Mouse (Mus musculus): ENCODE measurements around the gene Vmn2r85. TPM values are rescaled to one million over a fixed set of nuclear protein-coding genes. Genes with fewer than 3 reads are reported as not detected.
A peak's percentile ranks its signal among the peaks of the same experiment; 100 is the strongest.
"Not testable (repeated sequence)": the region's sequence is repeated elsewhere in the genome, so short reads cannot be mapped to it uniquely, and the experiment has no call there.

Gene Vmn2r85
- polyA plus RNA-seq (2015; fragmentation: Nextera tagmentation; extraction: Ambion mirVana) = not detected in 2 replicates

GRCm38 (mm10) chr10:130429603-130430002 lies at the start of gene Vmn2r85:
Gene Vmn2r85 (minus strand): TSS chr10:130429703.
- not testable (repeated sequence) for ATAC-seq (ENCODE audit: low read depth); H3K9me3 ChIP-seq (ENCODE audit: control insufficient read depth, low read length); H3K4me1 ChIP-seq (replicated peaks; ENCODE audit: control insufficient read depth, insufficient read depth, low read length)

GRCm38 (mm10) chr10:130470311-130470760 lies 40.8 kb upstream of the Vmn2r85 start:
- no peaks in the 10 kb centered on the region for H3K27me3 ChIP-seq (ENCODE audit: control insufficient read depth, insufficient read depth, low read depth, low read length)
- WGBS = 1% methylated on average over 36 of the region's 36 CpGs
- no peaks in the 10 kb centered on the region for H3K36me3 ChIP-seq (ENCODE audit: control insufficient read depth, insufficient read depth, low read length)
- peak overlapping the region; percentile 51 for H3K4me3 ChIP-seq (ENCODE audit: low read length)
- H3K4me1 ChIP-seq (replicated peaks; ENCODE audit: control insufficient read depth, insufficient read depth, low read length) = no peaks in the 10 kb centered on the region
- H3K9me3 ChIP-seq (ENCODE audit: control insufficient read depth, low read length) = no peaks in the 10 kb centered on the region
- H3K9ac ChIP-seq (ENCODE audit: low read length) = peak overlapping the region; percentile 74
- ATAC-seq (ENCODE audit: low read depth) = peak; percentile 99
- peak overlapping the region; percentile 90 for H3K4me2 ChIP-seq (ENCODE audit: low read depth, low read length)
- no peak overlapping the region for H3K27ac ChIP-seq (ENCODE audit: low read length)

More at GRCm38 (mm10) chr10:130429603-130430002, at the start of gene Vmn2r85:
- H3K36me3 ChIP-seq (ENCODE audit: control insufficient read depth, insufficient read depth, low read length); H3K9ac ChIP-seq (ENCODE audit: low read length); H3K27me3 ChIP-seq (ENCODE audit: control insufficient read depth, insufficient read depth, low read depth, low read length); H3K4me3 ChIP-seq (ENCODE audit: low read length); H3K27ac ChIP-seq (ENCODE audit: low read length); H3K4me2 ChIP-seq (ENCODE audit: low read depth, low read length): not testable (repeated sequence)

- 82% methylated on average over 1 of the region's 1 CpGs for whole genome bisulfite sequencing
- H3K9ac ChIP-seq (ENCODE audit: low read length); H3K27me3 ChIP-seq (ENCODE audit: control insufficient read depth, insufficient read depth, low read depth, low read length); H3K4me2 ChIP-seq (ENCODE audit: low read depth, low read length); H3K4me1 ChIP-seq (replicated peaks; ENCODE audit: control insufficient read depth, insufficient read depth, low read length); H3K27ac ChIP-seq (ENCODE audit: low read length); H3K4me3 ChIP-seq (ENCODE audit: low read length); H3K9me3 ChIP-seq (ENCODE audit: control insufficient read depth, low read length); H3K36me3 ChIP-seq (ENCODE audit: control insufficient read depth, insufficient read depth, low read length); ATAC-seq (ENCODE audit: low read depth): not testable (repeated sequence)
Observed at GRCm38 (mm10) chr10:130455950-130456349, 26.4 kb upstream of the Vmn2r85 start, which contains the start of gene Vmn2r86. Gene Vmn2r86 (minus strand): TSS chr10:130456050.

GRCm38 (mm10) chr10:130444776-130445175 lies 15.3 kb upstream of the Vmn2r85 start:
- H3K27me3 ChIP-seq (ENCODE audit: control insufficient read depth, insufficient read depth, low read depth, low read length) = no peaks in the 10 kb centered on the region
- no peak overlapping the region for H3K4me2 ChIP-seq (ENCODE audit: low read depth, low read length)
- WGBS = 86% methylated on average over 21 of the region's 21 CpGs
- H3K4me1 ChIP-seq (replicated peaks; ENCODE audit: control insufficient read depth, insufficient read depth, low read length) = no peaks in the 10 kb centered on the region
- H3K9ac ChIP-seq (ENCODE audit: low read length) = no peak overlapping the region
- no peaks in the 10 kb centered on the region for H3K36me3 ChIP-seq (ENCODE audit: control insufficient read depth, insufficient read depth, low read length)
- H3K9me3 ChIP-seq (ENCODE audit: control insufficient read depth, low read length) = no peaks in the 10 kb centered on the region
- H3K4me3 ChIP-seq (ENCODE audit: low read length) = no peak overlapping the region
- H3K27ac ChIP-seq (ENCODE audit: low read length) = no peak overlapping the region
- ATAC-seq (ENCODE audit: low read depth) = no peak

GRCm38 (mm10) chr10:130434185-130434898 lies 4.8 kb upstream of the Vmn2r85 start:
- ATAC-seq (ENCODE audit: low read depth); H3K4me1 ChIP-seq (replicated peaks; ENCODE audit: control insufficient read depth, insufficient read depth, low read length); H3K4me2 ChIP-seq (ENCODE audit: low read depth, low read length); H3K27me3 ChIP-seq (ENCODE audit: control insufficient read depth, insufficient read depth, low read depth, low read length); H3K9ac ChIP-seq (ENCODE audit: low read length); H3K4me3 ChIP-seq (ENCODE audit: low read length); H3K9me3 ChIP-seq (ENCODE audit: control insufficient read depth, low read length); H3K36me3 ChIP-seq (ENCODE audit: control insufficient read depth, insufficient read depth, low read length); H3K27ac ChIP-seq (ENCODE audit: low read length): not testable (repeated sequence)
- WGBS = 76% methylated on average over 11 of the region's 11 CpGs

- H3K9me3 ChIP-seq (ENCODE audit: control insufficient read depth, low read length); H3K4me2 ChIP-seq (ENCODE audit: low read depth, low read length); H3K9ac ChIP-seq (ENCODE audit: low read length); H3K4me3 ChIP-seq (ENCODE audit: low read length); ATAC-seq (ENCODE audit: low read depth); H3K27me3 ChIP-seq (ENCODE audit: control insufficient read depth, insufficient read depth, low read depth, low read length); H3K36me3 ChIP-seq (ENCODE audit: control insufficient read depth, insufficient read depth, low read length); H3K27ac ChIP-seq (ENCODE audit: low read length); H3K4me1 ChIP-seq (replicated peaks; ENCODE audit: control insufficient read depth, insufficient read depth, low read length): not testable (repeated sequence)
- WGBS = 53% methylated on average over 2 of the region's 2 CpGs
Observed at GRCm38 (mm10) chr10:130422368-130422767, 7.1 kb downstream of the Vmn2r85 start.

GRCm38 (mm10) chr10:130420401-130420800 lies 9.1 kb downstream of the Vmn2r85 start:
- no peaks in the 10 kb centered on the region for H3K9me3 ChIP-seq (ENCODE audit: control insufficient read depth, low read length)
- H3K4me3 ChIP-seq (ENCODE audit: low read length) = no peak overlapping the region
- no peak overlapping the region for H3K27ac ChIP-seq (ENCODE audit: low read length)
- no peaks in the 10 kb centered on the region for H3K27me3 ChIP-seq (ENCODE audit: control insufficient read depth, insufficient read depth, low read depth, low read length)
- H3K4me1 ChIP-seq (replicated peaks; ENCODE audit: control insufficient read depth, insufficient read depth, low read length) = no peaks in the 10 kb centered on the region
- H3K36me3 ChIP-seq (ENCODE audit: control insufficient read depth, insufficient read depth, low read length) = no peaks in the 10 kb centered on the region
- H3K9ac ChIP-seq (ENCODE audit: low read length) = no peak overlapping the region
- 79% methylated on average over 3 of the region's 3 CpGs for WGBS
- no peak overlapping the region for H3K4me2 ChIP-seq (ENCODE audit: low read depth, low read length)
- no peak for ATAC-seq (ENCODE audit: low read depth)

GRCm38 (mm10) chr10:130419954-130420353 lies 9.5 kb downstream of the Vmn2r85 start:
- H3K36me3 ChIP-seq (ENCODE audit: control insufficient read depth, insufficient read depth, low read length); H3K4me3 ChIP-seq (ENCODE audit: low read length); H3K27me3 ChIP-seq (ENCODE audit: control insufficient read depth, insufficient read depth, low read depth, low read length); ATAC-seq (ENCODE audit: low read depth); H3K9ac ChIP-seq (ENCODE audit: low read length); H3K27ac ChIP-seq (ENCODE audit: low read length); H3K4me1 ChIP-seq (replicated peaks; ENCODE audit: control insufficient read depth, insufficient read depth, low read length); H3K4me2 ChIP-seq (ENCODE audit: low read depth, low read length); H3K9me3 ChIP-seq (ENCODE audit: control insufficient read depth, low read length): not testable (repeated sequence)
- 51% methylated on average over 2 of the region's 2 CpGs for WGBS

- not testable (repeated sequence) for H3K4me1 ChIP-seq (replicated peaks; ENCODE audit: control insufficient read depth, insufficient read depth, low read length); ATAC-seq (ENCODE audit: low read depth); H3K27ac ChIP-seq (ENCODE audit: low read length); H3K4me3 ChIP-seq (ENCODE audit: low read length); H3K27me3 ChIP-seq (ENCODE audit: control insufficient read depth, insufficient read depth, low read depth, low read length); H3K9me3 ChIP-seq (ENCODE audit: control insufficient read depth, low read length); H3K4me2 ChIP-seq (ENCODE audit: low read depth, low read length); H3K9ac ChIP-seq (ENCODE audit: low read length); H3K36me3 ChIP-seq (ENCODE audit: control insufficient read depth, insufficient read depth, low read length)
Observed at GRCm38 (mm10) chr10:130416352-130416751, 13.2 kb downstream of the Vmn2r85 start.
